Mouse (Mus musculus): Measurements from ENCODE around the gene Sntb2. TPM values are rescaled to one million over a fixed set of nuclear protein-coding genes. Genes with fewer than 3 reads are reported as not detected.

Sntb2 gene
- 11.6 TPM for total RNA-seq (2023)

GRCm38 (mm10) chr8:106935324-106935869 lies at the start of gene Sntb2:
Gene Sntb2, plus strand, starts transcription at chr8:106935750.

DNA sequence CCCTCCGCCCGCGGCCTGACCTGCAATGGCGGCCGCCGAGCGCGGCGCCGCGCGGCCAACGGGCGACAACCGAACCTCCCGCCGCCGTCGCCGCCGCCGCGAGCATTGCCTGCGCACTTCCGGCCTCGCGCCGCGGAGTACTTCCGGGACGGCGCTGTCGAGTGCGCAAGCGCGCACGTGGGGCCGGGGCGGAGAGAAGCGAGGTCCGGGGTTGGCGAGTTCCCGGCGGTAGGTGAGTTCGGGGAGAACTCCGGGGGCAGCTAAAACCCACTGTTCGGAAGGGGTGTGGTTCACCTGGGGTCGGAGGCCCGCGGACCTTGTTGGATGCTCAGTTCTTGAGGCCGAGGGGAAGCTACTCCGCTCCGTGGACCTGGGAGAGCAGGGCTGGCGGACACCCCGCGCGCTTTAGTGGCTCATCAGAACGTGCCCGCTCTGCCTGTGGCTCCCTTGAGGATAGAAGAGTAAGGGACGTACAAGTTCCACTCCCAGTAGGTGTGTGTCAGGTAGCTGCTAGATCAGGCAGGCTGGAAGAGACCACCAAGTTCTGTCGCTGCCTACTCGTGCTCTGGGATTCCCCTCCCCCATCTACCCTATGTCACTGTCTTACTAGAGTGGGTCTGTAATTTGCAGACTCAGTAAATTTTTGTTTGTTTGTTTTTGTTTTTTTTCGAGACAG lies 41.9 kb upstream of the Sntb2 start, which contains the start of gene Utp4:
Gene Utp4, plus strand, starts transcription at position 156 of the 676 bp plus-strand sequence.

DNA sequence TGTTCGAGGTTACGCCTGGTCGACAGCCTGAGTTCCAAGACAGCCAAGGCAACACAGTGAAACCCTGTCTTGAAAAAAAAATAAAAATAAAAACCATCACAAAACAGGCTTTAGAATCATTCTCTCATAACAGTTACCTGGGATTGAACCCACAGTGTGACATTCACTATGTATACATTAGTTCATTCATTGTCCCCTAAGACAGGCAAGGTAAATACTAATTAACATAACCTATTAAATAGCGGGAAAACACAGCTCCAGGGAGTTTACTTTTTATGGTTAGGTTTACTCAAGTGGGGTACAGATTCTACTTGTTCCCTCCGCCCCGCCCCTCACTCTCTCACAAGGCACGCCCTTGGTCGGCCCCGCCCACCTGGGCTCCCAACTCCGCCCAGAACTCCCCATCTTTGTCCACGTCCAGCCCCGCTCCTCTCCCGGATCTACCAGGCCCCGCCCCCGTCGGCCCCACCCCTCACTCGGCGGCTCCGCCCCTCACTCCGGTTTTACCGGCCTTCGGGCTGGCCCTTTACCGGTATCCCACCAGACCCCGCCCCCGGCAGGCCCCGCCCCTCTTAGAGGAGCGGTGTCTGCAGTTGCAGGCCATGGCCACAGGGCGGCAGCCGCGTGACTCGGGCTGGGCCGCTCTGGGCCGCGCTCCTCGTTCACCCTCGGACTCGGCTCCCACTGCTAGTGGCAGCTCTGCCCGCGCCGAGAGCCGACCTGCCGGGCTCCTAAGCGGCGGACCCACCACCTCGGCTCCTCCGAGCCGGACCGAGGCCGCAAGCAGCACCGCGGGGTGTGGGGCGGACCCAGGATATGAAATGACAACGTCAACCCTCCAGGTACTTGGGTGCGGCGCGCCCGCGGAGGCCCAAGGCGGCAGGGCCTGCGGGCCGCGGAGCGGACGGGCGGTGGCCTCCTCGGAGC lies 95.4 kb downstream of the Sntb2 start, which contains the start of gene Vps4a:
Gene Vps4a, plus strand, starts transcription at position 573 of the 927 bp plus-strand sequence.

GRCm38 (mm10) chr8:107048061-107048941 lies 112.8 kb downstream of the Sntb2 start, which contains the start of gene Pdf:
Gene Pdf, minus strand, starts transcription at chr8:107048614.

DNA sequence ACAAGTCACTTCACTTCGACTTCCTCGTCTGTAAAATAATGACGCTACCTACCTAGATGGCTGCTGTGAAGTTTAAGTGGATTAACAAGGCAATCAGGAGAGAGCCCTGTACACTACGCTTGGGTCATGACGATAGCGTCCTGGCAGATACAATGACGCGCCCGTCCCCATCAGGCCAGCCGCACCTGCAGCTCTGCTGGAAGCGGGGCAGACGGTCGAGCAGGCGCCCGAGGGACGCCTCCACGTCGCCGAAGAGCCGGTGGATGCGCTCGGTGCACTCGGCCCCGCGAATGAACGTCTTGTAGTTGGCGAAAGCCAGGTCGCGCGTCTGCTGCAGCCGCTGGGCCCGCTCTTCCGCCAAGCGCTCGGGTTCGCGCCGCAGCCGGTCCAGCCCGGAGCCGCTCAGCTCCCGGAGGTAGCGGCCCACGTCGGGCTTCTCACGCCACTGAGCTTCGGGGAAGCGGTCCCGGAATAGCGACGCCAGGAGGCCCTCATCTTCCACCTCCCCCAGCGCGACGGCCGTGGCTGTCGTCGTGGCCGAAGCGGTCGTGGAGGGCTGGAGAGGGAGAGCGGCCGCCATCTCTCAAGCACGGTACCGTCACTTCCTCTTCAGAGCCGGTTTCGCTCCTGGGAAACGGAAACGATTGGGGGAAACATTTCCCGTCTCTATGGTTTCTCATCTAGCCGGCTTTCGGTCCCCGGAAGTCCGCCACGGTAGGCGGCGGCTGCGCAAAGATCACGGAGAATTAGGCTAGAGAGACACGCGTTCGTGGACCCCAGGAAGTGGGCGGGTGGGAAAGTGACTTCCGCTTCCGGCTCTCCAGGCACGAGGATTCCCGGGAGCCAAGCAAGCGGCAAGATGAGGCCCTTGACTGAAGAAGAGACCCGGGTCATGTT lies 120.8 kb downstream of the Sntb2 start, which contains the start of the genes Cog8 and Nip7:
Gene Cog8, minus strand, starts transcription at position 614 of the 897 bp plus-strand sequence.
Gene Nip7, plus strand, starts transcription at position 802 of the 897 bp plus-strand sequence.

DNA sequence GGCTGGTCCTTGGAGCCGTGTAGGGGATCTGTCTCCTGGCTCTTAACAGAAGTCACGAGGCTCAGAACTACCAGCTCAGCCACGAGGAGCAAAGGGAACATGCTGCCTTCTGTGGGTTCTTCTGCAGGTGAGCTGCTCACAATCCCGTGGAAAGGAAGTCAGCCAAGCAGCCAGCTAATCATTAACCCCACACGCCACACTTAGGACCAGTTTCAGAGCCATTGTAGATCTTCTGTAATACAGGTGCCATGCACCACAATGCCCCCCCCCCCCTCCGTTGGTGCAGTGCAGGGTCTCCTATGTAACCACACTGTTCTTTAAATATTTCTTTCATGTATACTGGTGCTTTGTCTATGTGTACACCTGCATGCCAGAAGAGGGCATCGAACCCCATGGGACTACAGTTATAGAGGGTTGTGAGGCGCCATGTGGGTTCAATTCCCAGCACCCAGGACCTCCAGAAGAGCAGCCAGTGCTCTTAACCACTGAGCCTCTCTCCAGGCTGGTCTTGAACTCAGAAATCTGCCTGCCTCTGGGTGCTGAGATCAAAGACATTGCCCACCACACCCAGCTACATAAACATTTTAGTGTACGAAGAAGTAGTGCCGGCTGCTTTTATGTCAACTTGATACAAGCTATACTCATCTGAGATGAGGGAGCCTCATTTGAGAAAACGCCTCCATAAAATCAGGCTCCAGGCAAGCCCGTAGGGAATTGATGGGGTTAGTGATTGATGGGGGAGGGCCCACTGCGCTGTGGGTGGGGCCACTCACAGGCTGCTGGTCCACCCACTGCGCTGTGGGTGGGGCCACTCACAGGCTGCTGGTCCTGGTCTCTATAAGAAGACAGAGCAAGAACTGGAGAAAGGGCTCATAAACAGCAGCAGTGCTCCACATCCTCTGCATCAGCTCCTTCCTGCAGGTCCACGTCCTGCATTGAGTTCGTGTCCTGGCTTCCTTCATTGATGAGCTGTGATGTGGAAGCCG lies 130.3 kb downstream of the Sntb2 start, which contains the start of gene Tmed6:
Gene Tmed6, minus strand, starts transcription at position 134 of the 986 bp plus-strand sequence.

Other genes starting within 250 kb of the Sntb2 start
- 0.70 TPM for gene Has3, start 65.5 kb upstream of the Sntb2 start, total RNA-seq (2023)
- gene Utp4, start 42.1 kb upstream of the Sntb2 start, total RNA-seq (2023), result 45.4 TPM
- gene Vps4a, start 95.5 kb downstream of the Sntb2 start, total RNA-seq (2023), result 45.4 TPM
- 7.4 TPM for gene Pdf, start 112.9 kb downstream of the Sntb2 start, total RNA-seq (2023)
- 36.2 TPM for gene Cog8, start 120.9 kb downstream of the Sntb2 start, total RNA-seq (2023)
- 62.6 TPM for gene Nip7, start 121.1 kb downstream of the Sntb2 start, total RNA-seq (2023)
- gene Tmed6, start 129.9 kb downstream of the Sntb2 start, total RNA-seq (2023), result 1.4 TPM
- 62.3 TPM for gene Terf2, start 160.8 kb downstream of the Sntb2 start, total RNA-seq (2023)
- 26.9 TPM for gene Cyb5b, start 214.9 kb downstream of the Sntb2 start, total RNA-seq (2023)

Measured in CD8-positive naive resting alpha-beta T cell, adult 57 days (primary cell).